Mouse (Mus musculus) MEL (cell line): ENCODE results near the gene Itm2b. TPM values are rescaled to one million over a fixed set of nuclear protein-coding genes. Genes with fewer than 3 reads are reported as not detected.

ENCODE experiments used
- DNase-seq: peaks from one replicate; pipeline ENCODE4 v3.0.0; 2011; ENCODE audit warnings: low read depth, low spot score
- H3K27ac ChIP-seq: 2 replicates; pipeline ENCODE4 v1.5.1; 2012; ENCODE audit warnings: low read depth, mild to moderate bottlenecking, control low read depth, low read length, moderate library complexity; ENCODE audit not compliant: control insufficient read depth
- H3K27me3 ChIP-seq, 2 experiments: fragments of 150-350 bp in 1 of 2; sonication (generic) in 1 of 2; 2 replicates each; pipeline ENCODE4 v1.6.1; 2012; ENCODE audit warnings: low read length in 2 of 2, mild to moderate bottlenecking in 2 of 2, improper control_type of control experiment in 1 of 2, moderate library complexity in 1 of 2; ENCODE audit not compliant: insufficient read depth in 2 of 2, control insufficient read depth in 1 of 2
- H3K36me3 ChIP-seq, 2 experiments: 2 replicates each; pipeline ENCODE4 v1.6.1; 2012 to 2014; ENCODE audit warnings: low read length in 2 of 2, improper control_type of control experiment in 1 of 2, inconsistent platforms in 1 of 2, mild to moderate bottlenecking in 1 of 2; ENCODE audit not compliant: insufficient read depth in 2 of 2, control insufficient read depth in 1 of 2
- H3K4me1 ChIP-seq, 2 experiments: fragments of 150-350 bp in 1 of 2; sonication (generic) in 1 of 2; 2 replicates each; pipeline ENCODE4 v1.6.1; 2012; ENCODE audit warnings: low read length in 2 of 2, improper control_type of control experiment in 1 of 2, mild to moderate bottlenecking in 1 of 2; ENCODE audit not compliant: insufficient read depth in 2 of 2, control insufficient read depth in 1 of 2
- H3K4me3 ChIP-seq, 2 experiments: fragments of 150-350 bp in 1 of 2; sonication (generic) in 1 of 2; 2 replicates each; pipeline ENCODE4 v1.5.1; 2012; ENCODE audit warnings: low read depth in 2 of 2, low read length in 2 of 2, mild to moderate bottlenecking in 2 of 2, moderate library complexity in 2 of 2, control low read depth in 1 of 2, improper control_type of control experiment in 1 of 2; ENCODE audit not compliant: control insufficient read depth in 1 of 2, insufficient read depth in 1 of 2
- H3K79me2 ChIP-seq: 2 replicates; pipeline ENCODE4 v1.6.1; 2012; ENCODE audit warnings: mild to moderate bottlenecking, low read length, moderate library complexity; ENCODE audit not compliant: control insufficient read depth, poor library complexity, insufficient read depth
- H3K9ac ChIP-seq: 2 replicates; pipeline ENCODE4 v1.6.1; 2012; ENCODE audit warnings: low read depth, mild to moderate bottlenecking, control low read depth, low read length, moderate library complexity; ENCODE audit not compliant: control insufficient read depth, poor library complexity, severe bottlenecking
- H3K9me3 ChIP-seq: fragments of 150-350 bp; sonication (generic); replicated peaks from 2 replicates; pipeline ENCODE4 v1.6.1; 2012; ENCODE audit warnings: mild to moderate bottlenecking, low read length, improper control_type of control experiment, moderate library complexity; ENCODE audit not compliant: insufficient read depth
- CHD2 ChIP-seq: IDR thresholded peaks from 2 replicates; pipeline ENCODE4 v1.6.1; 2011; ENCODE audit warnings: low read length, improper control_type of control experiment
- CTCF ChIP-seq, 3 experiments: IDR thresholded peaks in 2 of 3; conservative IDR thresholded peaks in 1 of 3; 2 replicates each; pipeline ENCODE4 v1.5.1; 2011 to 2012; ENCODE audit warnings: low read length in 3 of 3, low read depth in 2 of 3, mild to moderate bottlenecking in 2 of 3, improper control_type of control experiment in 1 of 3, inconsistent platforms in 1 of 3, mixed read lengths in 1 of 3, moderate library complexity in 1 of 3; ENCODE audit not compliant: control insufficient read depth in 1 of 3, insufficient read depth in 1 of 3, poor library complexity in 1 of 3, severe bottlenecking in 1 of 3
- ELF1 ChIP-seq: IDR thresholded peaks from 2 replicates; pipeline ENCODE4 v1.6.1; 2014; ENCODE audit warnings: low read depth, mild to moderate bottlenecking, inconsistent platforms, low read length, improper control_type of control experiment, moderate library complexity
- GATA1 ChIP-seq: IDR thresholded peaks from 2 replicates; pipeline ENCODE4 v1.6.1; 2011; ENCODE audit warnings: low read depth, low read length, improper control_type of control experiment
- KAT2A ChIP-seq: conservative IDR thresholded peaks from 2 replicates; pipeline ENCODE4 v1.6.1; 2012; ENCODE audit warnings: low read depth, low read length, improper control_type of control experiment, inconsistent platforms
- MAFK ChIP-seq: IDR thresholded peaks from 2 replicates; pipeline ENCODE4 v1.6.1; 2011; ENCODE audit warnings: low read depth, mild to moderate bottlenecking, low read length, improper control_type of control experiment, borderline replicate concordance
- MAX ChIP-seq: IDR thresholded peaks from 2 replicates; pipeline ENCODE4 v1.6.1; 2011; ENCODE audit warnings: low read length, improper control_type of control experiment
- MYB ChIP-seq: IDR thresholded peaks from 2 replicates; pipeline ENCODE4 v1.6.1; 2011; ENCODE audit warnings: mild to moderate bottlenecking, low read depth, low read length, improper control_type of control experiment
- MYC ChIP-seq: IDR thresholded peaks from 2 replicates; pipeline ENCODE4 v1.6.1; 2011; ENCODE audit warnings: low read depth, mild to moderate bottlenecking, low read length, improper control_type of control experiment, moderate library complexity
- NELFE ChIP-seq: IDR thresholded peaks from 2 replicates; pipeline ENCODE4 v1.6.1; 2011; ENCODE audit warnings: low read depth, low read length, improper control_type of control experiment
- NRF1 ChIP-seq: IDR thresholded peaks from 2 replicates; pipeline ENCODE4 v1.6.1; 2014; ENCODE audit warnings: low read depth, mild to moderate bottlenecking, inconsistent platforms, low read length, improper control_type of control experiment, moderate library complexity; ENCODE audit not compliant: poor library complexity, insufficient read depth, severe bottlenecking
- POLR2A ChIP-seq, 2 experiments: IDR thresholded peaks; 2 replicates each; pipeline ENCODE4 v1.6.1; 2011 to 2012; ENCODE audit warnings: low read length in 2 of 2, mild to moderate bottlenecking in 2 of 2, control low read depth in 1 of 2, improper control_type of control experiment in 1 of 2, low read depth in 1 of 2, moderate library complexity in 1 of 2; ENCODE audit not compliant: control insufficient read depth in 1 of 2, insufficient read depth in 1 of 2, poor library complexity in 1 of 2
- POLR2AphosphoS5 ChIP-seq: IDR thresholded peaks from 2 replicates; pipeline ENCODE4 v1.6.1; 2012; ENCODE audit warnings: low read depth, borderline replicate concordance, mild to moderate bottlenecking, inconsistent platforms, low read length, moderate library complexity, mixed read lengths
- RAD21 ChIP-seq: IDR thresholded peaks from 2 replicates; pipeline ENCODE4 v1.6.1; 2011; ENCODE audit warnings: mild to moderate bottlenecking, low read depth, low read length, improper control_type of control experiment
- SMC3 ChIP-seq: IDR thresholded peaks from 2 replicates; pipeline ENCODE4 v1.6.1; 2011; ENCODE audit warnings: low read depth, low read length, improper control_type of control experiment
- TAL1 ChIP-seq: IDR thresholded peaks from 2 replicates; pipeline ENCODE4 v1.6.1; 2012; ENCODE audit warnings: mild to moderate bottlenecking, inconsistent platforms, low read length, moderate library complexity, mixed read lengths
- TCF12 ChIP-seq: IDR thresholded peaks from 2 replicates; pipeline ENCODE4 v1.6.1; 2014; ENCODE audit warnings: low read depth, mild to moderate bottlenecking, inconsistent platforms, low read length, improper control_type of control experiment, moderate library complexity
- USF1 ChIP-seq: IDR thresholded peaks from 2 replicates; pipeline ENCODE4 v1.6.1; 2014; ENCODE audit warnings: low read depth, mild to moderate bottlenecking, inconsistent platforms, low read length, improper control_type of control experiment, moderate library complexity
- ZC3H11A ChIP-seq: IDR thresholded peaks from 2 replicates; pipeline ENCODE4 v1.6.1; 2012; ENCODE audit warnings: low read depth, mild to moderate bottlenecking, inconsistent platforms, low read length, improper control_type of control experiment
- ZKSCAN1 ChIP-seq: IDR thresholded peaks from 2 replicates; pipeline ENCODE4 v1.6.1; 2012; ENCODE audit warnings: low read depth, mild to moderate bottlenecking, inconsistent platforms, low read length, improper control_type of control experiment, moderate library complexity
- ZNF384 ChIP-seq: IDR thresholded peaks from 2 replicates; pipeline ENCODE4 v1.6.1; 2012; ENCODE audit warnings: low read depth, mild to moderate bottlenecking, inconsistent platforms, low read length, improper control_type of control experiment
- polyA plus RNA-seq, 2 experiments: library from polyadenylated mRNA; stranded (reverse) in 1 of 2; unstranded in 1 of 2; fragments of >175 nt in 1 of 2; fragments of >200 nt in 1 of 2; gene quantifications; 2 replicates each; pipeline versions ENCODE4 v1.2.1 to v1.2.4; 2012; ENCODE audit warnings: low replicate concordance in 2 of 2, low read depth in 1 of 2; ENCODE audit not compliant: insufficient read length in 2 of 2, insufficient read depth in 1 of 2, missing spikeins in 1 of 2
- total RNA-seq: library from RNA; depleted of rRNA; stranded (reverse); fragments of 300-350 nt; gene quantifications from 2 replicates; pipeline ENCODE4 v1.2.3, GENCODE M21; 2012

The Itm2b gene
- total and polyA plus RNA-seq, 3 experiments: 54.0 to 312 (median 101) TPM

GRCm38 (mm10) chr14:73313864-73314263 lies 71.2 kb downstream of the Itm2b start:
- DNase-seq: no peak
- Histone ChIP-seq H3K4me1 (peaks cover 2 to 4% of the 10 kb centered on the region in 2 experiments; a peak in 3 of 4 replicates), H3K4me3 (no peak overlapping the region), H3K79me2 (no peaks in the 10 kb centered on the region; the same call in 1 of the 2 replicates), H3K9me3 (no peaks in the 10 kb centered on the region), H3K27ac (no peak overlapping the region), H3K36me3 (peaks cover 0 to 3% of the 10 kb centered on the region in 2 experiments; a peak in 3 of 4 replicates), H3K9ac (no peak overlapping the region), H3K27me3 (no peaks in the 10 kb centered on the region)
- no peak for TF ChIP-seq SMC3
- TF ChIP-seq MYB: no peak
- no peak for TF ChIP-seq MYC
- no peak for TF ChIP-seq POLR2AphosphoS5
- no peak for TF ChIP-seq NRF1
- no peak for TF ChIP-seq KAT2A
- no peak for TF ChIP-seq MAFK
- TF ChIP-seq ZC3H11A: no peak
- no peak for TF ChIP-seq USF1
- TF ChIP-seq GATA1: no peak
- TF ChIP-seq NELFE: no peak
- no peak for TF ChIP-seq TCF12
- TF ChIP-seq ZNF384: no peak
- no peak for TF ChIP-seq RAD21
- no peak for TF ChIP-seq TAL1
- no peak for TF ChIP-seq ELF1
- no peak for TF ChIP-seq ZKSCAN1

- no peak overlapping the region for H3K9ac ChIP-seq
- no peaks in the 10 kb centered on the region for H3K27me3 ChIP-seq
- peaks cover 0 to 3% of the 10 kb centered on the region in 2 experiments; a peak in 3 of 4 replicates for H3K36me3 ChIP-seq
- no peaks in the 10 kb centered on the region for H3K9me3 ChIP-seq
- H3K4me3 ChIP-seq: no peak overlapping the region
- H3K4me1 ChIP-seq: peaks cover 2 to 4% of the 10 kb centered on the region in 2 experiments; a peak in 3 of 4 replicates
- no peaks in the 10 kb centered on the region; the same call in 1 of the 2 replicates for H3K79me2 ChIP-seq
- no peak overlapping the region for H3K27ac ChIP-seq
- TF ChIP-seq MAX: no peak
- TF ChIP-seq CHD2: no peak
- TF ChIP-seq POLR2A (IDR thresholded peaks at IDR 0.05; ENCODE audit: control insufficient read depth in 1 of 2, insufficient read depth in 1 of 2, low read depth in 1 of 2, low read length in 2 of 2, poor library complexity in 1 of 2): no peak
- TF ChIP-seq CTCF (IDR thresholded peaks at IDR 0.05 in 2 of 3, conservative IDR thresholded peaks at IDR 0.05 in 1 of 3; ENCODE audit: control insufficient read depth in 1 of 3, insufficient read depth in 1 of 3, low read depth in 2 of 3, low read length in 3 of 3, poor library complexity in 1 of 3, severe bottlenecking in 1 of 3): no peak
- no peak for TF ChIP-seq NRF1
- TF ChIP-seq, all 39 proteins: peak for 0
- DNase-seq: peak; percentile 17
Observed at GRCm38 (mm10) chr14:73313396-73313795, 71.7 kb downstream of the Itm2b start.
